Mouse (Mus musculus) CD8-positive naive resting alpha-beta T cell, adult 57 days (primary cell): Measurements from ENCODE around the gene Mrpl10. TPM values are rescaled to one million over a fixed set of nuclear protein-coding genes. Genes with fewer than 3 reads are reported as not detected.

Experiments used
- total RNA-seq: library from RNA; stranded (reverse); gene quantifications from one replicate; pipeline ENCODE4 v1.2.4, GENCODE M21; 2023

Mrpl10 gene
- total RNA-seq = 44.2 TPM

GRCm38 (mm10) chr11:97041022-97041899 lies at the start of gene Mrpl10, which contains the start of gene Lrrc46:
Gene Mrpl10, plus strand, starts transcription at chr11:97041560.
Gene Lrrc46, minus strand, starts transcription at chr11:97041407.

GRCm38 (mm10) chr11:97013121-97013670 lies 28.2 kb upstream of the Mrpl10 start, which contains the start of gene Sp6:
Gene Sp6, plus strand, starts transcription at chr11:97013394.

GRCm38 (mm10) chr11:97029686-97030417 lies 11.5 kb upstream of the Mrpl10 start, which contains the start of gene Scrn2:
Gene Scrn2, plus strand, starts transcription at chr11:97029938.

DNA sequence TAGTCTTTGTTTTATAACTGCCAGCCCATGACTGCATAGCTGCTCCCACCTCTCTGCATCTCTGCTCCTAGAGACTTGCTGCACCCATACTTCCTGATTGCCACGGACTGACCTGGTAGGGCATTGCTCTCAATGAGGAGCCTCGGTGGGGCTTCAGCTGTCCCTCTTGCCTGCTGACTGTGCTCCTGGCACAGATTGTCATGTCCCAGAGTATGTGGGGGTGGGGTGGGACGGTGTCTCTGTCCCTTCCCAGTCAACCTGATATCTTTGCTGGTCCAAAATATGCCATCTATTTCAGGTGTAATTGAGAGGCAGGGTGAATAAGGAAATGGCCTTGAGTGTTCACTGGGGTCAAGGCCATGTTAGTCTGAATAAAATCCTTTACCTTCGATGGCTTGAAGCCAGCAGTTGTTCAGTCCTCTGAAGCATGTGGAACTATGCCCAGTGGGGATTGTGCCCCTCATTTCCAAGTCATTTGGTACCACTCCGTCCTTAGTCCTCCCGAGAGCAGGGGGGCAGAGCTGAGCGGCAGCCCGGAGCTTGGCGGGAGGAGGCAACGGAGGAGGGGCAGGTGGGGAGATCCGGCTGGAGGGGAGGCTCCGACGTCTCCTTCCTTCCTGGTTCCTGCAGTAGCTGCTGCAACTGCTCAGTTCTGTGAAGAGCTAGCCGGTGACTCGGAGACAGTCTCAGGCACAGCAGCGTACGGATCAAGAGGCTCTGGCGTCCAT lies 9.0 kb downstream of the Mrpl10 start, which contains the start of gene Osbpl7:
Gene Osbpl7 (plus strand): TSS at position 413 of the 728 bp plus-strand sequence.

Other genes starting within 250 kb of the Mrpl10 start
- gene Nfe2l1, start 211.6 kb upstream of the Mrpl10 start, total RNA-seq = 58.0 TPM
- gene Copz2, start 191.7 kb upstream of the Mrpl10 start, total RNA-seq = 1.0 TPM
- 40.0 TPM for gene Cdk5rap3, start 125.1 kb upstream of the Mrpl10 start, total RNA-seq
- not detected for gene Prr15l, start 113.5 kb upstream of the Mrpl10 start, total RNA-seq
- 24.1 TPM for gene Pnpo, start 97.6 kb upstream of the Mrpl10 start, total RNA-seq
- 59.5 TPM for gene Sp2, start 58.6 kb upstream of the Mrpl10 start, total RNA-seq
- gene Sp6, start 28.2 kb upstream of the Mrpl10 start, total RNA-seq = 0.73 TPM
- 5.8 TPM for gene Scrn2, start 11.6 kb upstream of the Mrpl10 start, total RNA-seq
- not detected for gene Lrrc46, start 153 bp upstream of the Mrpl10 start, total RNA-seq
- 34.8 TPM for gene Osbpl7, start 9.1 kb downstream of the Mrpl10 start, total RNA-seq
- gene Tbx21, start 73.8 kb downstream of the Mrpl10 start, total RNA-seq = 2.4 TPM
- 0.89 TPM for gene Tbkbp1, start 109.9 kb downstream of the Mrpl10 start, total RNA-seq
- gene Kpnb1, start 146.3 kb downstream of the Mrpl10 start, total RNA-seq = 140 TPM
- 77.5 TPM for gene Npepps, start 239.1 kb downstream of the Mrpl10 start, total RNA-seq